Mouse (Mus musculus): Measurements from ENCODE around the gene Rere.
A peak's percentile ranks its signal among the peaks of the same experiment; 100 is the strongest.

The Rere gene

DNA sequence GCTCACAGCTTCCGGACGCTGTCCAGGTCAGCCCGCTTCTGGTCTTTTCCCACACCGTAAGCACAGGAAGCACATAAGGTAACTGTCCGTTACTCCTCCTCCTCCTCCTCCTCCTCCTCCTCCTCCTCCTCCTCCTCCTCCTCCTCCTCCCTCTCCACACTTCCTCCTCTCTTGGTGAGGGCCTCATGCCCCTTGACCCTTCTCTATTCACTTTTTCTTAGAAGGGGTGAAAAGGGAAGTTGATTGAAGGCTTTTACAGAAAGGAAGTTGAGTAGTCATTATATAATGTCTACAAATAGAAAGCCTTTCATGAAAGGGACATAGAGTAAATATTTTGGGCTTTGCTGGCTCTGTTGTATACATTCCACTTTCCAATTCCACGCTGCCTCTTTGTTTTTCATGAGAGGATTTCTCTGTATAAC is 68.2 kb downstream of the Rere start:
- no peak for DNase-seq (ENCODE audit: low spot score)

- no peak for DNase-seq (ENCODE audit: low spot score)
These were observed 70.1 kb downstream of the Rere start for GRCm38 (mm10) chr4:150351419-150352075.

DNA sequence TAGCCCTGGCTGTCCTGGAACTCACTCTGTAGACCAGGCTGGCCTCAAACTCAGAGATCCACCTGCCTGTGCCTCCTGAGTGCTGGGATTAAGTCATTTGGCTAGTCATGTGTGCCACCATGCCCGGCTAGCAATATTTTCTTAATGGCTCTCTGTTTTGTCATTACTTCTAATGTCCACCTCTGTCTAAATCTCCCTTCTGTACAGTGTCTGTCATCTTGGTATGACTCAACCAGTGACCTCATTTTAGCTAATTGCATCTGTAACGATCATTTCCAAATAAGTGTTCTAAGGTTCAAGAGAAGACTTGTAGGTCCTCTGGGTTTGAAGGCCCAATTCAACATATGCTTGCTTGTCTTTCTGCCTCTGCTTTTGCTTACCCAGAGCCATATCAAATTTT is 71.3 kb downstream of the Rere start:
- DNase-seq (ENCODE audit: low spot score) = no peak

DNA sequence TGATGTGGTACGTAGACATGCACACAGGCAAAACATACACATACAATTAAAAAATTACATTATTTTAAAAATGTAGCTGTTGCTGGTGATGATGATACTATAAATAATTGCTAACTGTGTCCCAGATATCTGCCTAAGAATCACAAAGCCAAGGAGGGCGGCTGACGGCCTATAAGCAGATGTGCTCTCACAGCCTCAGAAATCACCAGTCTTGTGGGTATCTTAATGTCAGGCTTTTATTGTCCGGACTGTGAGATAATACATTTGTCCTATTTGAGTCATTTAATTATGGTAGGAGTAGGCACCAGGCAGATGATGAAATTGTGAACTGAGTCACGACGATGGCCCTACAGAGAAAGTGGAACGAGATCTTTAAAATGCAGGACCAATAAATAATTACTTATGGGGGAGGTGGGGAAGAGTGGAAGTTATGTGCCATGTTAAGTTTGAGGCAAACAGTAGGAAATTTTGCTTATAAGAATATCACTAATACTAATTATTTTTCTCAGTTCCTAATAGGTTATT is 72.0 kb downstream of the Rere start:
- no peak for DNase-seq (ENCODE audit: low spot score)

- DNase-seq (ENCODE audit: low spot score) = no peak
These were observed 74.4 kb downstream of the Rere start for GRCm38 (mm10) chr4:150355801-150356200.

DNA sequence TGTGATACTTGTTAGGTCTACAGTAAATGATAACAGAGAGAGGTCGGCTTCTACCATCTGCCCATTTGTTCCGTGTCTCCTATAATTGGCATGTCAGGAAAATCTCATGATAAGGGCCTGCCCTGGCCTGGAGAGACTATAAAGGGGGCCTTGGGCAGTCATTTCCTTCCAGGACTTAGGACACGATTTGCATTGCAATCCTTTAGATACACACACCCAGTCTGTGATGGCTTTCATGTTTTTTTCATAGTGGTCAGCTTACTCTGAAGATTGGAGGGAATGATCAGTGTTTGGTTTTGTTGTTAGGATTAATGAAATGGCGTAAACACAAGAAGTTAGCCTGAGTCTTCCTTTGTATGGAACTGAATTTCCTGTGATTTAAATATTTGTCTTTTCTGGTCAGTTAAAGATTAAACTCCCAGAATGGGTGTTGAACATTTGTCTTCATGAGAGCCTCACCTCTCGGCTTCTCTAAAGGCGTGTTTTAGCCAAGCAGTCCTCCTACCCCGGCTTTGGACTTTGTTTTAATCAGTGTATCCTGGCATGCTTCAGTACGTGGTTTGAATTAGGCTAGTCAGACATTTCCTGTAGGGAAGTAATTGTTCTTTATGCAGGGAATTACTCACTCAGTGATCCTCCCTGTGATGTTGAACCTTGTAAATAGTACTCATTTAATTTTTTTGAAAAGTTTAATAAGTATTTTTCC is 80.7 kb downstream of the Rere start:
- DNase-seq (ENCODE audit: low spot score) = no peak

DNA sequence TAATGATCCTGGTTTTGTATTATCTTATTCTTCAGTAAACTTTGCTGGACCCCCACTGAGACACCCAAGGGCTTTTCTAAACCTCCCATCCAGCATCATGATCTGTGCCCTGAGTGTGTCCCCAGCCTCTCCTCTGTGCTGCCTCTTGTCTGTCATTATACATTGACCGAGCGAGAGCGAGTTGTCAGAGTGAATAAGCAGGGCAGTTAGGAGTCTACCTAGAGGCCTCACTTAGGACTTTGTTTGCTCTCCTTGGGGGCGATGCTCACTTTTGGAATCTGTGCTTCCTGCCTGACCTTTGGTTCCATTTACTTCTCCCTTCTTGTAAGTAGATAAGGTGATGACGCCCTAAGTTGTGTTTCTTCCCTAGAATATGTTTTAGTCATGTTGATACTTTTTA is 81.4 kb downstream of the Rere start:
- DNase-seq (ENCODE audit: low spot score) = no peak

DNA sequence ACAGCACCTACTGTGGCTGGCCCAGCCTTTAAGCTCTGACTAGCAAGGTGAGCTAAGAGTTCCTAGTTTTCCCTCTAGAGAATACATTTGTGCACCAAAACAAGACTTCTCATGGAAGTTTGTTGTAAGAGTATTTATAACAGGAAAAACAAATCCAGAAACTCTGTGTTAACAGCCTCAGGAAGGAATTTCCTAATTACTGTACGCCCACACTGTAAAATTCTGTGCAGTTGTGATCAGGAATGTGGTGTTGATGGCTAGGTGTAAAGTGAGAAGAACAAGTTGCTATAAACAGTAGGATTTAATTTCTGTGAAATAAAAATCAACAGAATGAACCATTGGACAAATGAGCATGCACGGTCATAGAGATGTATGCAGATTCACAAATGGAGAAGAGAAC is 83.3 kb downstream of the Rere start:
- no peak for DNase-seq (ENCODE audit: low spot score)

- no peak for DNase-seq (ENCODE audit: low spot score)
These were observed 85.2 kb downstream of the Rere start for GRCm38 (mm10) chr4:150366510-150367208.

DNA sequence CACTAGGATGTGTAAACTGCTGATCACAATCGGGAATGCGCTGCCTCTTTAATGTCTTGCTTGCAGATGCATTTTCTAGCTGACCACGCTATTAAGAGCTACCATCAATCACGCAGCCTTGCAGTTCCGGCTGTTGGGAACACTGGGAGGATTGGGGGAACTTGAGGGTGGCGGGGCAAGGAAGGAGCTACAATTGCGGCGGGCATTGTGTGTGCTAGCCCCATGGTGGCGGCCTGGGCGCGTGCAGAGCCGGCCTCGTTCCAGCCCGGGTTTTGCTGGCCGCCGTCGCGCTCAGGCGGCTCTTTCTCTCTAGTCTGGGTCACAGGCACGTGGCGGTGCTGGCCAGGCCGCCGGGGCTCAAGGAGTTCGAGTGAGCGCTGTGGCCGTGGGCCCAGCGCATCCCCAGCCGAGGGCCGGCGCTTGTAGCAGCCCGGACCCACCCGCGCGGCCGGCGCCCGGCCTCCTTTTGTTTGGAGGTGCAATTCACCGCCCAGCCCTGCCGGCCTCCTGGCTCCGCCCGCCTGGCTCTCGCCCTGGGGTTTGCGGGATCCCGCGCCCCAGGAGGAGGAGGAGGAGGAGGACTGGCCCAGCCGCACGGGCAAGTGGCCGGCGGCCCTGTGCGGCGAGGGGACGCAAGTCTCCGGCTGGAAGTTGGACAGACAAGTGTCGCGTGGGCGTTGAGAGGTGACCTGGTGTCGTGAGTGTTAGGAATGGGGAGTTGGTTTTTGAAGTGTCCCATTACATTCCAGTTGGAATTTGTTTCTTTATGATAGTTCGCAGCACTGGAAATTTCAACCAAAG is 90.3 kb downstream of the Rere start:
- peak; percentile 61 for DNase-seq (ENCODE audit: low spot score)

DNA sequence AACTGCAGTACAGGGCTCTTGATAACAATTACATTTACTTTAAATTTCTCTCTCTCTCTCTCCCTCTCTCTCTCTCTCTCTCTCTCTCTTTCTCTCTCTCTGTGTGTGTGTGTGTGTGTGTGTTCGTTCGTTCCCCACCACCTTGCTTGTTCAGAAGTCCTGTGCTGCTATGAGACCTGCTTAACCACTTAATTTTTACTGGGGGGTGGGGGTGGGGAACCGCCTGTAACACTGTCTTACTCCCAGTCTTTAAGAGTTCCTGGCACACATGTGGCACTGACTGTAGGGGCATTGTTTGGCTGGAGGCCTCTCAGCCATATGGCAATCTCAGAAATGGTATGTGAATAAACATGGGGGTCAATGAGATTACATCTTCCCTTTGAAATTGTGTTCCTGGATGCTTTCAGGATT is 91.2 kb downstream of the Rere start:
- DNase-seq (ENCODE audit: low spot score) = no peak

GRCm38 (mm10) chr4:150373111-150374109 is 92.0 kb downstream of the Rere start:
- peak; percentile 33 for DNase-seq (ENCODE audit: low spot score)

DNA sequence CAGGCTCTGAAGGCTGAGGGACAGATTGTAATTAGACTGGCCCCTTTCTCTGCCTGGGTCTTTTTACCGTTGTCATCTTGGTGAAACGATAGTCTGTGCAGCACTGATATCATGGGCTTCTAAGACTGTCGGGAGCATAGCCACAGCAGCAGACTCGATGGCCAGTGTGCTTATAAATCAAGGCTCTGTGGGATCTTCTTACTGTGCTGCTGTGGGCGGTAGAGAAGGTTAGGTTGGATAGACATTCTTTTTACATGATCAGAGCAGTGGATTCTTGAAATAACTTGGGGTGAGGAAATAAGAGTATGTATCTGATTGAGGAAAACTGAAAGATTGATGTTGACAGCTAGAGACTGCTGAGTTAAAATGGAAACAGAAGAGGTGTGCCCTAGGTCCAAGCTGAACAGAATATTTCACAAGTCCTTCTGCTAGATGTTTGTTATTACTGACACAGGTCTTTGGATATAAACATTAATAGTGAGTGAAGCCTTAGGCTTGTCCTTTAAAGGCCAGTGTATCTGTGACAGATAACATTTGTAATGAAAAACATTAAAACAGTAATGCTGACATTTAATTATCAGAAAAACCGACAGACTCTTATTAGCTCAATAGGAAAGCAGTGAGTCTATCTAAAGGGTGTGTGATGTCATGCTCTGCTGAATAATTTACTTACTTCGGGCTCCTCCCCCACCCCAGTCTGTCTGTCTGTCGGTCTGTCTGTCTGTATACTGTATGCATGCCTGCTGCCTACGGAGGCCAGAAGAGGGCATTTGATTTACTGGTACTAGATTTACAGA is 93.4 kb downstream of the Rere start:
- DNase-seq (ENCODE audit: low spot score) = no peak

DNA sequence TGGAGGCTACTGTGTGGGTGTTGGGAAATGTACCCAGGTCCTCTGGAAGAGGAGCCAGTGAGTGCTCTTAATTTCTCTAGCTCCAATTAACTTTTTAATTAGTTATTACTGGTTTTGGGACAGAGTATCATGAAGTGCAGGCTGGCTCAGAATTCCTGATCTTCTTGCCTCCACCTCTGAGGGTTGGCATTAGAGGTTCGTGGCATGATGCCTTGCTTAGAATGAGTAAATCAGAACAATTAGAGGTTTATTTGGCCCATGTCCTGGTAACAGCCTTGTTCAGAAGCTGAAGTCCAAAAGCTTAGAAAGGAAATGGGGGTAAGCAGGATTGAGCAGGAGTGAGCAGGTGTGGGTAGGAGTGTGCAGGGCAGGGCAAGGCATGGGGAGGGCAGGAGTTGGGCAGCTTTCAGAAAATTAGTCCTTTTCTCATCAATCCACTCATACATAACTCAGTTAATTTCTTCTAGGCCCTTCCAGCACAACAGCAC is 94.0 kb downstream of the Rere start:
- no peak for DNase-seq (ENCODE audit: low spot score)

DNA sequence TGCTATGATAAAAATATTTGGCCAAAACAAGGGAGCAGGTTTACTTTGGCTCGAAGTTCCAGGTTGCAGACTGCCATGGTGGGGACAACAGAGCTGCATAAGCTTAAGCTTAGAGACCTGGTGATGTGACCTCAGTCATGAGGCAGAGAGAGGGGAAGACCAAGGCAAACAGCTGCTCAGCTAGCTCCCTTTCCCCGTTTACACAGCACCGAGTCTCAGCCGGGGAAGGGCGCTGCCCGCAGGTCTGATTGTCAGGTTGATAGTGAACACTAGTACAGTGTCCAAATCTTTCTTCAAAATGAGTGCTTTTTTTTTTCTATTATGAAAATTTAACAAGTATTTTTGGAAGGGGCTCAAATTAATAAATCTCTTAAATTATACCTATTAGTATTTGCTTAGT is 97.9 kb downstream of the Rere start:
- no peak for DNase-seq (ENCODE audit: low spot score)

DNA sequence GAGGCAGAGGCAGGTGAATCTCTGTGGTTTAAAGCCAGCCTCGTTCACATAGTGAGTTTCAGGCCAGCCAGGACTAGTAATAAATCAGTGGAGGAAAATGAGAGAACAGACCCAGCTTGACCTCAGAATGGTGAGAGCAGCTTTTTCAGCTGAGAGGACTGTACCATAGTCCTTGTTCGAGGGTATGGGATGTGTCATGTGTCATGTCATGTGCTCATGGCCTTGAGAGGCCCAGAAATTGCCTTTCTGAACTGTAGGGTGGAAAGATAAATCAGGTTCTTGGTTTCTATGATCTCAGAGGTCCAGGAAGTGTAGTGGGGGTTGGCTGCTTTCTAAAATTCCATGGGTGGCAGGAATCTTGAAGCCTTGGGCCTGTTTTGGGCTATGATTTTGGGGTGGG is 98.3 kb downstream of the Rere start:
- DNase-seq (ENCODE audit: low spot score) = no peak

- no peak for DNase-seq (ENCODE audit: low spot score)
These were observed 98.8 kb downstream of the Rere start for GRCm38 (mm10) chr4:150380273-150380672.

DNA sequence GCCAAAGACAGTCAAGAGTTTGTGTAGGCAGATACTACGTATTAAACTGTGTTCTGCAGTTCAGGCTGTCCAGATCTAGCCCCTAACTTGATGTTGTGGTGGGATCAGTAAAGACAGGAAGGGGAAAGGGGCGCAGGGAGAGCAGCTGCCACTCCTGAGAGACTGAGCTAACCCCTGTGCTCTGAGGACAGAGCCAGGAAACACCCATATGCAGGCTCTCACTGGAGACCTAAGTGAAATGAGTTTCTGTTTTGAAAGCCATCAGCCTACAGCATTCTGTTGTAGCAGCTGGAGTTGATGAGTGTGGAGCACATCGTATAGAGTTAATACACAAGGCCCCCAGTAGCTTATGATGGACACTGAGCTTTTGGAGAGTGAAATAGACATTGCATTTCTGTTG is 101.1 kb downstream of the Rere start:
- DNase-seq (ENCODE audit: low spot score) = no peak

DNA sequence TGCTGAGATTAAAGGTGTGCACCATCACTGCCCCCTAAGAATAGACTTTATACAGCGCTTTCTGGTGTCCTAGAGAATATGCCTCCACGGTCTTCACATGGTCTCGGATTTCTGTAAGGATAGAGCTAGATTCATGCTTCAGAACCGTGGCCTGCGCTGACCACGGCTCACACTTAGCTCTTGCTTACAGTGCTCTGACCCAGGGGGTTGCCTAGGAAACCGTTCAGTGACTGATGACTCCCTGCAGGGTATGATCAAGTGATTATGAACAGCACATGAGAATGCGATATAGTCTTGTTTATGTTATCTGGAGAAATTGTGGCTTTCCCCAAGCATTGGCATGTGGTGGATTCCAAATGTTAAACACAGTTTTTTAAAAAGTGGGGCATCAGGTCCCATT is 103.0 kb downstream of the Rere start:
- no peak for DNase-seq (ENCODE audit: low spot score)

DNA sequence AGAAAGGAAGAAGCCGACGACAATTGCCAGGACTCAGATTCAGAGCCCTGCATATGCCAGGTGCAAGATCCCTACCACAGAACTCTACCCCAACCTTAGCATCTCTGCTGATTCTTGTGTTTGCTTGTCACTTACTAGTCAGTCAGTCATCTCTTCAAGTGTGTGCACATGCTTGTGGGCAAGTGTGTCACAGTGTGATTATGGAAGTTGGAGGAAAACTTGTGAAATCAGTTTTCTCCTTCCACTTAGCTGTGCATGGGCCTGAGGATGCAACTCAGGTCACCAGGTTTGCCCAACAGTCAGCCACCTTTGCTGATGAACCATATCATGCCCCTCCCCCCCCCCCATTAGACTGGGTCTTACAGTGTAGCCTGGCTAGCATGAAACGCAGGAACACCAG is 103.5 kb downstream of the Rere start:
- DNase-seq (ENCODE audit: low spot score) = no peak
